Mouse (Mus musculus): Measurements from ENCODE around the gene Nr4a3.

Gene Nr4a3

DNA sequence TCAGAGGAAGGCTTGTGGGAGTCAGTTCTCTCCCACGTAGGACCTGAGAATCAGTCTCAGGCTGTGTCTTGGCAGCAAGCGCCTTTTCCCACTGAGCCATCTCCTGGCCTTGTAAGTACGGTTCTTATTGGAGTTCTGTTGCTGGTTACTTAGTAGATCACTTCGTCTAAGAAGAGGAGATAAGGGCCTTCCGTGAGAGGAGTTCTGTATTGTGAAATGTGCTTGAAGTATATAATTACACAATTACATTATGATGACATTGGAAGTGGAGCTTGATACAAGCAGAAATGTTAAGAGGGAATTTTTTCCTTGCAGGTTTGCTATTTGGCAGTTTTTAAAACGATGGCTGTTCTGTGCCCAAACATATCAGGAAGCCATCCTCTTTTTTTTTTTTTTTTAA, 85.4 kb downstream of the Nr4a3 start:
- no peak for TF ChIP-seq GATA4 (IDR thresholded peaks at IDR 0.05; ENCODE audit: insufficient replicate concordance, low read length)

DNA sequence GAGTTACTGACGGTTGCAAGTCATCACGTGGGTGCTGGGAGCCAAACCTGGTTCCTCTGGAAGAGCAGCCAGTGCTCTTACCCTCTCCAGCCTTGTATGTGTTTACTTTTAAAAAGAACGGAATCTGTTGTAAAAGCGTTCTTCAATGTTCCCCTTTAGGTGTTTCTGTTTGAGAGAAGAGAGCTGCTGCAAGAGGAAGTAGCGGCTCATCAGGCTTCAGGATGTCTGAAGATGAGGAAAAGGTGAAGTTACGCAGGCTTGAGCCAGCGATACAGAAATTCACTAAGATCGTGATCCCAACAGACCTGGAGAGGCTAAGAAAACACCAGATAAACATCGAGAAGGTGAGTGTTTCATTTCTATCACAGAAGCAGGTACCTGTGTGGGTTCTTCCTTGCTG, 86.7 kb downstream of the Nr4a3 start:
- no peak for TF ChIP-seq GATA4 (IDR thresholded peaks at IDR 0.05; ENCODE audit: insufficient replicate concordance, low read length)

DNA sequence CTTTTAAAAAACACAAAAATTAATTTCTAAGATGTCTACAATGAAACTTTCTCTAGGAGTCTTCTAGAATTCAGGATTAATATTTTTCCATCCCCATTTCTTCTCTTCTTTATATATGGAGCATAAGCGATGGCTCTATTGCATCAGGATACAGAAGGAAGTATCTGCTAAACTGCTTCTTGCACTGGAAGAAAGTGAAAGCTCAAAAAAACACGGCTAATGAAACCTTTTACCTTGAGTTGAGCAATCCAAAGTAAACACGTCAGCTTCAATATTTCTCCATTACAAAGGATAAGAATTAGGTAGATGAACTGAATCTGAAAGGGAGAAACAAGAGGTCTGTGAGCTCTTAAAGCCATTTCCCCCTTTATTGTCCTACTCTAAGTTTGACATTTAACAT, 87.8 kb downstream of the Nr4a3 start:
- TF ChIP-seq GATA4 (IDR thresholded peaks at IDR 0.05; ENCODE audit: insufficient replicate concordance, low read length): no peak
